ENCODE assay signal across 8 mouse cellular contexts in the genomic region with DNA sequence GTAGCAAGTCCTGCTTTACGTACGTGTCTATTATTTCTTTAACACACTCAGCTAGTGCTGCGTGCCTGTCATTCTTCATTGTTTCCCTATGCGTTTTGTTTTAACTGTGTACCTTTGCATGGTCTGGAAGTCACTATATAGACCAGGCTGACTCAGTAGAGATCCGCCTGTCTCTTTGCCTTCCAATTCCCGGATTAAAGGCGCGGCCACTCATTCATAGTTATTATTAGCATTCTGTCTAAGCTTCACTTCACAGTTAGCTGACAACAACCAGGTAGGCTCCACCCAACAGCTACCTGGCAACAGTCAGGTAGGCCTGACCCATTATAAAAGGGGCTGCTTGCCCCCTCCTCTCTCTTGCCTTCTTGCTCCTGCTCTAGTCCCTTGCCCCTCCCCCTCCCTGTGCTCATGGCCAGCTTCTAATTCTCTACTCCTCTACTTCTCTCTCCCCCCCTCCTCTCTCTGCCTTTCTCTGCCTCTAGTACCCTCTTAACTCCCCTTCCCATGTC. TPM values are rescaled to one million over a fixed set of nuclear protein-coding genes. Genes with fewer than 3 reads are reported as not detected.
DNase-seq lines count a peak whose midpoint lies in the region; ATAC-seq and TF ChIP-seq lines count a peak whose summit lies in the region.

No protein-coding gene starts in this region.

- H3K36me3 ChIP-seq in kidney, adult 2 months (ENCODE audit: control insufficient read depth, insufficient read depth, low read length) = no peaks in the 10 kb centered on the region
- H3K36me3 ChIP-seq in G1E (replicated peaks) = peaks cover 72% of the 10 kb centered on the region
- H3K36me3 ChIP-seq in forebrain, embryonic 12.5 days (replicated peaks) = peaks cover 28% of the 10 kb centered on the region
- peaks cover 60% of the 10 kb centered on the region for H3K36me3 ChIP-seq in liver, embryonic 13.5 days

- H3K9ac ChIP-seq in forebrain, embryonic 12.5 days = peak overlapping the region; percentile 92
- H3K9ac ChIP-seq in liver, embryonic 13.5 days = peak overlapping the region; percentile 55

- peak overlapping the region; percentile 15 for H3K4me3 ChIP-seq in kidney, adult 2 months (ENCODE audit: insufficient read depth, low read depth, low read length)
- peak overlapping the region; percentile 90 for H3K4me3 ChIP-seq in G1E (ENCODE audit: low read depth, low read length)
- peak overlapping the region; percentile 85 for H3K4me3 ChIP-seq in forebrain, embryonic 12.5 days (replicated peaks)
- peak overlapping the region; percentile 88 for H3K4me3 ChIP-seq in liver, embryonic 13.5 days (replicated peaks)

- H3K27me3 ChIP-seq in kidney, adult 2 months (replicated peaks; ENCODE audit: control insufficient read depth, insufficient read depth, low read length) = no peaks in the 10 kb centered on the region
- H3K27me3 ChIP-seq in G1E (ENCODE audit: insufficient read depth, low read length) = no peaks in the 10 kb centered on the region
- no peaks in the 10 kb centered on the region for H3K27me3 ChIP-seq in forebrain, embryonic 12.5 days
- no peaks in the 10 kb centered on the region for H3K27me3 ChIP-seq in liver, embryonic 13.5 days

- peak overlapping the region; percentile 94 for H3K4me2 ChIP-seq in forebrain, embryonic 12.5 days
- H3K4me2 ChIP-seq in liver, embryonic 13.5 days = peak overlapping the region; percentile 99

- WGBS in kidney, adult 2 months = 3% methylated on average over 8 of the region's 8 CpGs
- WGBS in forebrain, embryonic 12.5 days = under 1% methylated on average over 8 of the region's 8 CpGs
- WGBS in liver, embryonic 13.5 days (ENCODE audit: insufficient replicate concordance) = 9% methylated on average over 8 of the region's 8 CpGs

- no peak for DNase-seq in kidney, adult 2 months
- no peak for DNase-seq in kidney, adult 9 months
- no peak for DNase-seq in G1E (ENCODE audit: low spot score)
- no peak for DNase-seq in liver, embryonic 13.5 days
- peak; percentile 65 for DNase-seq in testis, postnatal 10 days (ENCODE audit: low spot score)
- DNase-seq in urinary bladder, postnatal 10 days (ENCODE audit: low spot score) = no peak

- H3K9me3 ChIP-seq in G1E (replicated peaks) = no peaks in the 10 kb centered on the region
- H3K9me3 ChIP-seq in forebrain, embryonic 12.5 days = no peaks in the 10 kb centered on the region
- no peaks in the 10 kb centered on the region for H3K9me3 ChIP-seq in liver, embryonic 13.5 days (replicated peaks)

- ATAC-seq in G1E (ENCODE audit: extremely low read depth, insufficient number of reproducible peaks, low FRiP score, poor library complexity, severe bottlenecking) = no peak
- peak; percentile 49 for ATAC-seq in forebrain, embryonic 12.5 days (ENCODE audit: low FRiP score)
- ATAC-seq in liver, embryonic 13.5 days (ENCODE audit: low read depth) = no peak
- ATAC-seq in granulocyte monocyte progenitor cell, adult 5-6 weeks (replicated peaks; ENCODE audit: poor library complexity, severe bottlenecking) = no peak

- no peak for TF ChIP-seq CTCF in kidney, adult 2 months (conservative IDR thresholded peaks at IDR 0.05; ENCODE audit: insufficient read depth, insufficient read length, low read depth, low read length)
- TF ChIP-seq CTCF in G1E (IDR thresholded peaks at IDR 0.05; ENCODE audit: low read depth, low read length) = no peak

- H3K27ac ChIP-seq in kidney, adult 2 months (ENCODE audit: insufficient read depth, low read depth, low read length) = peak overlapping the region; percentile 44
- peak overlapping the region; percentile 98 for H3K27ac ChIP-seq in forebrain, embryonic 12.5 days
- H3K27ac ChIP-seq in liver, embryonic 13.5 days = peak overlapping the region; percentile 56

- peaks cover 3% of the 10 kb centered on the region; the same call in 1 of the 2 replicates for H3K4me1 ChIP-seq in kidney, adult 2 months (ENCODE audit: control insufficient read depth, insufficient read depth, low read length)
- H3K4me1 ChIP-seq in G1E (ENCODE audit: insufficient read depth, low read depth, low read length) = peaks cover 37% of the 10 kb centered on the region
- peaks cover 21% of the 10 kb centered on the region for H3K4me1 ChIP-seq in forebrain, embryonic 12.5 days
- H3K4me1 ChIP-seq in liver, embryonic 13.5 days (replicated peaks) = peaks cover 39% of the 10 kb centered on the region

- TF ChIP-seq POLR2A in kidney, adult 2 months (IDR thresholded peaks at IDR 0.05; ENCODE audit: low read depth, low read length) = no peak

RNA-seq across cellular contexts. Expression of gene Sac3d1, which starts 0.3 kb away (rescaled TPM):
- 23.8 and 30.3 TPM in 2 replicates for polyA plus RNA-seq in kidney, adult 2 months (2012; rRNA removed)
- total RNA-seq in G1E (2014; fragmentation: Nextera tagmentation) = 7.9 and 10.1 TPM in 2 replicates
- total RNA-seq in G1E (2017) = 10.2 and 22.9 TPM in 2 replicates
- polyA plus RNA-seq in G1E (2012) = 69.2 and 78.7 TPM in 2 replicates
- 55.2 and 56.6 TPM in 2 replicates for polyA plus RNA-seq in forebrain, embryonic 12.5 days (2016; fragmentation: Nextera tagmentation; extraction: Ambion mirVana)
- polyA plus RNA-seq in liver, embryonic 13.5 days (2015; fragmentation: Nextera tagmentation; extraction: Ambion mirVana) = 27.5 and 27.9 TPM in 2 replicates
- 8.5 and 10.2 TPM in 2 replicates for total RNA-seq in granulocyte monocyte progenitor cell, adult 5-6 weeks (2014; fragmentation: Nextera tagmentation)
- 5.9 and 7.2 TPM in 2 replicates for total RNA-seq in granulocyte monocyte progenitor cell, adult 5-6 weeks (2017)

RNA-seq across cellular contexts. Expression of gene Snx15, which starts 9.4 kb away (rescaled TPM):
- polyA plus RNA-seq in kidney, adult 2 months (2012; rRNA removed) = 28.7 and 35.0 TPM in 2 replicates
- 21.4 and 25.7 TPM in 2 replicates for total RNA-seq in G1E (2014; fragmentation: Nextera tagmentation)
- 13.2 and 15.3 TPM in 2 replicates for total RNA-seq in G1E (2017)
- 70.1 and 84.0 TPM in 2 replicates for polyA plus RNA-seq in G1E (2012)
- polyA plus RNA-seq in forebrain, embryonic 12.5 days (2016; fragmentation: Nextera tagmentation; extraction: Ambion mirVana) = 24.6 and 26.0 TPM in 2 replicates
- polyA plus RNA-seq in liver, embryonic 13.5 days (2015; fragmentation: Nextera tagmentation; extraction: Ambion mirVana) = 46.5 and 48.5 TPM in 2 replicates
- total RNA-seq in granulocyte monocyte progenitor cell, adult 5-6 weeks (2014; fragmentation: Nextera tagmentation) = 31.2 and 31.3 TPM in 2 replicates
- 9.7 and 11.2 TPM in 2 replicates for total RNA-seq in granulocyte monocyte progenitor cell, adult 5-6 weeks (2017)

RNA-seq across cellular contexts. Expression of gene Naaladl1, which starts 13.1 kb away (rescaled TPM):
- 2.0 and 2.1 TPM in 2 replicates for polyA plus RNA-seq in kidney, adult 2 months (2012; rRNA removed)
- total RNA-seq in G1E (2014; fragmentation: Nextera tagmentation) (1.1 and 1.8 TPM in 2 replicates), G1E (2017) (0.44 and 0.87 TPM in 2 replicates)
- polyA plus RNA-seq in G1E (2012) = 0.32 and 0.36 TPM in 2 replicates
- polyA plus RNA-seq in forebrain, embryonic 12.5 days (2016; fragmentation: Nextera tagmentation; extraction: Ambion mirVana) = 0.81 and 1.2 TPM in 2 replicates
- 2.2 and 2.6 TPM in 2 replicates for polyA plus RNA-seq in liver, embryonic 13.5 days (2015; fragmentation: Nextera tagmentation; extraction: Ambion mirVana)
- 0.28 and 1.1 TPM in 2 replicates for total RNA-seq in granulocyte monocyte progenitor cell, adult 5-6 weeks (2014; fragmentation: Nextera tagmentation)
- not detected in 2 replicates for total RNA-seq in granulocyte monocyte progenitor cell, adult 5-6 weeks (2017)

RNA-seq across cellular contexts. Expression of gene Batf2, which starts 22.1 kb away (rescaled TPM):
- 4.8 and 5.5 TPM in 2 replicates for polyA plus RNA-seq in kidney, adult 2 months (2012; rRNA removed)
- total RNA-seq in G1E (2014; fragmentation: Nextera tagmentation) (not detected in 2 replicates), G1E (2017) (0.33 TPM in 1 of 2 replicates, not detected in the other)
- not detected in 2 replicates for polyA plus RNA-seq in G1E (2012)
- polyA plus RNA-seq in forebrain, embryonic 12.5 days (2016; fragmentation: Nextera tagmentation; extraction: Ambion mirVana) = not detected in 2 replicates
- 0.12 and 0.29 TPM in 2 replicates for polyA plus RNA-seq in liver, embryonic 13.5 days (2015; fragmentation: Nextera tagmentation; extraction: Ambion mirVana)
- total RNA-seq in granulocyte monocyte progenitor cell, adult 5-6 weeks (2014; fragmentation: Nextera tagmentation) = 5.1 TPM in 1 of 2 replicates, not detected in the other
- total RNA-seq in granulocyte monocyte progenitor cell, adult 5-6 weeks (2017) = 0.77 and 2.3 TPM in 2 replicates

RNA-seq across cellular contexts. Expression of gene Arl2, which starts 22.6 kb away (rescaled TPM):
- 144 and 157 TPM in 2 replicates for polyA plus RNA-seq in kidney, adult 2 months (2012; rRNA removed)
- total RNA-seq in G1E (2014; fragmentation: Nextera tagmentation) (49.8 and 60.0 TPM in 2 replicates), G1E (2017) (28.5 and 29.2 TPM in 2 replicates)
- polyA plus RNA-seq in G1E (2012) = 76.9 and 83.5 TPM in 2 replicates
- 77.4 and 80.5 TPM in 2 replicates for polyA plus RNA-seq in forebrain, embryonic 12.5 days (2016; fragmentation: Nextera tagmentation; extraction: Ambion mirVana)
- 37.1 and 38.0 TPM in 2 replicates for polyA plus RNA-seq in liver, embryonic 13.5 days (2015; fragmentation: Nextera tagmentation; extraction: Ambion mirVana)
- total RNA-seq in granulocyte monocyte progenitor cell, adult 5-6 weeks (2014; fragmentation: Nextera tagmentation) = 22.6 and 37.1 TPM in 2 replicates
- total RNA-seq in granulocyte monocyte progenitor cell, adult 5-6 weeks (2017) = 27.1 and 30.7 TPM in 2 replicates

Comparison
In these comparisons a context has a peak if more than half of its experiments do, and no peak if none do; other contexts are left out.
1. H3K27ac ChIP-seq: peak in every context shown above with its lines; median percentile 98 in forebrain, embryonic 12.5 days; 56 in liver, embryonic 13.5 days; 44 in kidney, adult 2 months.
2. H3K4me3 ChIP-seq: peak in every context shown above with its lines; median percentile 90 in G1E; 88 in liver, embryonic 13.5 days; 85 in forebrain, embryonic 12.5 days; 15 in kidney, adult 2 months.